Mouse (Mus musculus): ENCODE data around the gene Coq6.
"Not testable (repeated sequence)": the region's sequence is repeated elsewhere in the genome, so short reads cannot be mapped to it uniquely, and the experiment has no call there.

Coq6 gene

DNA sequence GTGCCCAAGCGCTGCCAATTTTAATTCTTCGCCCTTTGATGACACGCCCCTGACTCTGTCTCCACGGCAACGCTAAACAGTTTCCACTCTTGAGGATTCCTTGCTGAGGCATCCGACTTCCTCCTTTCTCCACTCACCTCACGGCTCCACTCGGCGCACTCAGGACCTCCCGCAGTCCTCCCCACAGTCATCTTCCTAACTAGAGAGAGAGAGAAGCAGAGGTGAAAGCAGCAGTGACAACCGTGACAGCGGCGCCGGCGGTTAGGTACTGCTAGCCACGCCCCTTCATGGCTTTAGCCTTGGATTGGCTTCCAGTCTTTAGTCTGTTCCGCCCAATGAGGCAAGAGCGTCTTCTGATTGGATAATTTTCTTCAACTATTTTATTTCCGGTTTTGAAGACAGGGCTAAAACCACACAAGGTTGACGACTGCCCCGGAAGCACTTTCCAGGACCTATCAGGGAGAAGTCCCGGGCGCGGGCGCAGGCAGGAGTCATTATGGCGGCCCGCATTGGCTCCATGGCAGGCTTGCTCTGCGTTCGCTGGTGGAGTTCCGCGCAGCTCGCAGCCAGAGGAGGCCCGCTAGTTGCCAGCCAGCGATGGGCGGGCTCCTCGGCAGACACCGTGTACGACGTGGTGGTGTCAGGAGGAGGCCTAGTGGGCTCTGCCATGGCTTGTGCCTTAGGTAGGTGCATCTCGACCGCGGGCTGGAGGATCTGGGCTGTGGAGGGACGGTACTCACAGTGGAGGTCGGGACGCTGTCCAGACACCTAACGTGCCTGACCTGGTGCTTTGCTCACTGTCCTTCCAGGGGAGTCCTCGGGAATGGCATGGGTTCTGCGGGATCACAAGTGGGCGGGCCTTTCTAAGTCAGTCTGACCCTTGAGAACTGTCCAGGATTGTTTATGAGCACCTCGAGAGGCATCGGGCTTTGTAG is at the start of gene Coq6, which contains the start of gene Fam161b:
Gene Coq6 (plus strand): TSS at position 103 of the 935 bp plus-strand sequence.
Gene Fam161b (minus strand): TSS at position 279 of the 935 bp plus-strand sequence.
- peak; percentile 69 for DNase-seq (ENCODE audit: low spot score)

DNA sequence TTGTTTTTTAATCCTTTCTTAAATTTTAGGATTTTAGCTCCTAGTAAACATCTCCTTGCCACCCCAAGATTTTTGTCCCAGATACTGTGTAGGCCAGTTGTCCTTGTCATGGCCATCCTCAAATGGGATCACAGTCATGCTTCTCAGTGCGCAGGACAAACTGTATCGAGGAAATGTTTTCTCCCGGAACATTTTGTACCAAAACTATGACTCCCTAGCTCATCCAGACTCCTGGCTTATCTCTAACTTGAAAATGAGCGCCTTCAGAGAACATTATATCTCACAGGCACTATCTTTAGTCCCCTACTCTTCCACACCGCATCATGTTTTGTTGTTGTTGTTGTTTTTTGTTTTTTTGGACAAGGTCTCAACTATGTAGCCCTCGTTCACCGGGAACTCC is 45.5 kb upstream of the Coq6 start:
- no peak for DNase-seq (ENCODE audit: low spot score)

DNA sequence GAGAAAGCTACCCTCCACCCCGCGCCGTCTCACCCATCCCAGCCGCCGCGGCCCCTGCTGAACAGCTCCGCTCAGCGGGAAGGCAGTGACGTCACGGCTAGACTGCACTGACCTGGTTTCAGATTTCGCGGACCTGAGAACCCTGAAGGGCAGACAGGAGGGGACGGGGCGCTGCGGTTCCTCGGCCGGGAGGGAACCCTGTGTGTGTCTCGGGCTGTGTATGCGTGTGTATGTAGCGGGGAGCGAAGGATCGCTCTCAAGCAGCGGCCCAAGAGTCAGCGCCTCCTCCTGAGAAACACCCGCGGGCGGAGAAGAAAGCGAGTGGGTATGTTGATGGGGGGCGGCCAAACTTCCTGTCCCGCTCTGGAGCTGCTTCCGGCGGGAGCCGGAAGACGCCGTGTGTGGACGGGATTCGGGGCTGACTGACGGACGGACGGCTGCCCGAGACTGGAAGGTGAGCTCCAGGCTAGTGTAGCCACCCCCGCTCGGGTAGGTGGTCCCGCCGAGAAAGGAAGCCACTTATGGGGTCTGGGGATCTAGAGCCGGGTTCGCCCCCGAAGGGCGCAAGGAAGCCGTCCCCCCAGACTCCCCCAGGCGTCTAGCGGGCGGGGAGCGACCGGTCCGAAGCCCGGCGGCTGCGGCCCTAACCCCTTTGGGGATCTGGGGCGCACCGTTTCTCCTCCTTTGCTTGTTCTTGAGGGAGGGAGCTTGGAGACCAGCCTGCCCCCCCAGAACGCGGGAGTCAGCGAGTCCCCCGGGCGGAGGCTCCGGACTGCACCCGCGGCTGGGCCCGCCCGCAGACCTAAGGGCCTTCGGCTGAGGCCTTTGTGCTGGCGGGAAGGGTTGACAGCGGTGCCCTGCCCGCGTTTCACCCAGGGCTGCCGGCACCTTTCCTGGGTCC is 44.5 kb upstream of the Coq6 start, which contains the start of gene Zfp410:
Gene Zfp410 (plus strand): TSS at position 132 of the 901 bp plus-strand sequence.
- DNase-seq (ENCODE audit: low spot score): peak; percentile 44

DNA sequence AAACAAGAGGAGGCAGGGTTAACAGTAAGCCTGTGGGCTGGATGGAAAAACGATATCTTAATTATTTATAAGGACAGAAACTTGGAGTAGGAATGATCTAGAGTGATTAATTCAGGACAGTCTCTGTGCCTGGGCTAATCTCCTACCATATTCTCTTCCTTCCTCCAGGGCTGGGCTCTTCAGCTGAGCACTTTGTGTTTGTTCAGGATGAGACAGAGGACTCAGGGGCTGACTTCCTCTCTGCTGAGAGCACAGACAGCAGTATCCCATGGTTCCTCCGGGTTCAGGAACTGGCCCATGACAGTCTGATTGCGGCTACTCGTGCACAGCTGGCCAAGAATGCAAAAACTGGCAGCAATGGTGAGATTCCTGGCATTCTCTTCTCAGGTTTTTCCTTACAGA is 34.3 kb upstream of the Coq6 start:
- DNase-seq (ENCODE audit: low spot score): no peak

DNA sequence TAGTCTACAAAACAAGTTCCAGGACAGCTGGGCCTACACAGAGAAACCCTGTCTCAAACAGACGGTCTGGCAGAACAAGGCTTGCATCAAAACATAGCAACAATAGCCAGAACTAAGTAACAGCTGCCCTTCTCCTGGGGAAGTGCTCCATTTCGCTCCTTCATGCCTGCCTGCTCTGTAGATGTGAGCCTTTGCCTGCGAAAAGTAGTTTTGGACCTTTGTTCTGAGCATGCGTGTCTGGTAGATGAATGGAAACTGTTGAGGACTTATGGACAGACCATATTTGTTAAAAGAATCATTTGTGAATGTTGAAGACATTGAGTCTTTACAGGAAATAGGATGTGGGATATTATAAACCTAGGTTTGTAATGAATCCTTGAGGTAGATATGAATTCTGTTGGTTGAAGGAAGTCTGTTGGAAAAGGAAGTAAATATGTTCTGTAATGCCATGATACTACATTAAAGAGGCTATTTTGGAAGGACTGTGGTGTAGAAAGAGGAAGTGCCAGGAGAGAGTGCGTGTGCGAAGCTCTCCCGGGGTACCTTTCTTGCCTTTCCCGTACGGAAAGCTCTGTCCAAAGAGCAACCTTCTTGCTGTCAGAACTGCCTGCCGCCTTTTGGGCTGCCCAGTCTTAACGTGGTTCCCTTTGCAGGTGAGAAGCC is 24.4 kb upstream of the Coq6 start:
- DNase-seq (ENCODE audit: low spot score): no peak

DNA sequence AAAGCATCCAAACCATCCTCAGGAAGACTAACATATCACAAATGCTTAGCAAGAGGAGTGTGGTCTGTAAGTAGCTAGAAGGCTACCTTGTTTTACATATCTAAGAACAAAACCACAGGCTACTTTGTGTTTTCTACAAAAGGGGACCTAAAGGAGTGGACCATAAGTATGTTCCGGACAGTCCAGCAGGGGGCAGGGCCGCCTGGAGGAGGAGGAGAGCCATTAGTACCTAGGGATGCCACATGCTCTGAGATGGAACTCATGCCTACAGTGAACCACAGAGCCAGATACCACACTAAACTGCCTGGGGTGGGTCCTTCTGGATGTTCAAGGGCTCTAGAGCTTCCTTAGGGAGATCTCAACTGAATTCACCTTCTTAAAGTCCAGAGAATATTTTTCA is 14.3 kb upstream of the Coq6 start:
- no peak for DNase-seq (ENCODE audit: low spot score)

DNA sequence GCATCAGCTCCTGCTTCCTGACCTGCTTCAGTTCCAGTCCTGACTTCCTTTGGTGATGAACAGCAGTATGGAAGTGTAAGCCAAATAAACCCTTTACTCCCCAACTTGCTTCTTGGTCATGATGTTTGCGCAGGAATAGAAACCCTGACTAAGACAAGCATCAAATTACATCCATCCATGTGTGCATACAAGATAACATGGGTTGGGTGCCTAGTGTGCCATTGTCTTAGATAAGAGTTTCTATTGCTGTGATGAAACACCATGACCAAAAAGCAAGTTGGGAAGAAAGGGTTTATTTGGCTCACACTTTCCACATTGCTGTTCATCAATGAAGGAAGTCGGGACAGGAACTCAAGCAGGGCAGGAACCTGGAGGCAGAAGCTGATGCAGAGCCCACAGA is 2.8 kb upstream of the Coq6 start:
- DNase-seq (ENCODE audit: low spot score): not testable (repeated sequence)

DNA sequence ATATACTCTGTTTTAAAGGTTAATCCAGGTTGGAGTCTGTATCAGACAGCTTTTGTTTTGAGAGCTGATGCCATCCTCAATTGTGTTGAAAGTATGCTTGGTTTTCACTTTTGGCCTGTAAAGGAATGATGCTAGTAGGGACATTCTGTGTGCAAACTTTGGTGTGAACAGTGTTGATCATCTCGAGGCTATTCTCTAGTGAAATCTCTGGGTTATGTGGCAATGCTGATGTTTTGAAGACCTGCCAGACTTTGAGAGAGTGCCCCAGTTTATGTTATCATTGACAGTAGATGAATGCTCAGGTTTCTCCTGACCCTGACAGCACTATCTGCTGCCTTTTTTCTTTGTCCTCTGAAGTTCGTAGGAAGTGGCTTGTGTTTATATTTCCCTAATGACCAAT is 1.4 kb downstream of the Coq6 start:
- DNase-seq (ENCODE audit: low spot score): no peak

DNA sequence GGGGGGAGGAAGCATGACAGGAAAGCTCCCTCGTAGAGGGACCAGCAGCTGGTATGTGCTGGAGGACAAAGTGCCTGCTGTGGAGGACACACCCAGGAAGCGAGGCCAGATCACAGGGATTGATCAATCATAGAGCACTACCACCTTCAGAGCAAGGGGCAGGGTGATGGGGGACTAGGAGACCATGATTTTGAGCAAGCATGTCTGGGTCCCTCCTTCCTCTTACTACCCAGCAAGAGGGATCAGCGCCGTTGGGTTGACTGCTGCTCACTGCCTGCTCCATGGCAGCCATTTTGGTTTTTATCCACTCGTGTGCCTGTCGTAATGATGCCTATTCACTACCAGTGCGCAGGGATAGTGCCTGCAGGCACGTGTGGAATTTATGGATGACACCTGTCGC is 2.8 kb downstream of the Coq6 start:
- no peak for DNase-seq (ENCODE audit: low spot score)

DNA sequence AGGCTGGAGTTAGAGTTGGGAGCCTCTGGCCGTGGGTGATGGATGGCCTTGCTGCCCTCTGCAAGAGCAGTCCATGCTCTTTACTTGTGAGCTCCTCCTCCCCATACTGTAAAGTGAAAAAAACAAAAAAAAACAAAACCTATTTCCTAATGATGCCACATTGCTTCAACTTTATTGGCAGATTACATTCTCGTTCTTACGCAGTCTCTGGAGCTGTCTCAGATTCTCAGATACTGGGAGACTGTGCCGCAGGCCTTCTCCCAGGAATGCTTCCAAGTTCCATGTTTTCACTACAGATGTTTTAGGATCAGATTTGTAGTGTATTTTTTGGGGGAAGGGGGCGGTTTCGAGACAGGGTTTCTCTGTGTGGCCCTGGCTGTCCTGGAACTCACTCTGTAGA is 3.7 kb downstream of the Coq6 start:
- DNase-seq (ENCODE audit: low spot score): no peak

DNA sequence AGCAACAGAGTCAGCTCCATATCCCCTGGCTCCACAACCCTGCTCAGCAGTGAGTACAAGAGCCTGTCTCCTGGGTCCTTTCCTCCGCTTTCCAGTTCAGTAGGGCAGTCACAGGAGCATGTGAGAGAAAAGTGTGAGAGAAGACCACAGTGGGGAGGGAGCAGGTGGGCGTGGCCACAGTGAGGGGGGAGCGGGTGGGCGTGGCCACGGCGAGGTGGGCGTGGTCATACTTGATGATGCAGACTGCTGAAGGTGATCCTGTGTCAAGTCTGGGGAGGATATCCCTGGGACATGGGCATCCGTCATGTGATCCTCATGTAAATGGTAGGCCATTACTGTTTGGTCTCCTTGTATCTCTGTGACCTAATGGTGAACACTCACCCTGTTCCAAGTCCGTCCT is 5.5 kb downstream of the Coq6 start:
- DNase-seq (ENCODE audit: low spot score): no peak

DNA sequence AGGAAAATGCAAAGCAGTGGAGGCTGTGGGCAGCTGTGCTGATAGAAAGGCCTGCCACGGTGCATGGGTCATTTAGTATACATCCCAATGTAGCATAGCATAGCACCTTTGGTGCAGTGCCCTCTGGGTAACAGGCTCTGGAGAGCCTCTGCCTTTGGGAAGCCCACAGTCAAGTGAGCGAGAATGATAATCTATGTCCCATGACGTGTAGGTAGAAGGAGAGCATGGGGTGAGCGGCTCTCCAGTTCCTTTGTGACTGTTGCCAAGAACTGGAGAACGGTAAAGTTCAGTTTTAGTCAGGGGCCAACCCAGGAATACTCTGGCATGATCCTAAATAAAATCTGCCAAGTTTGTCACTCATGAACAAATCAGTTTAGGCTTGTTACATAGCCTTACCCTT is 10.2 kb downstream of the Coq6 start:
- DNase-seq (ENCODE audit: low spot score): no peak

DNA sequence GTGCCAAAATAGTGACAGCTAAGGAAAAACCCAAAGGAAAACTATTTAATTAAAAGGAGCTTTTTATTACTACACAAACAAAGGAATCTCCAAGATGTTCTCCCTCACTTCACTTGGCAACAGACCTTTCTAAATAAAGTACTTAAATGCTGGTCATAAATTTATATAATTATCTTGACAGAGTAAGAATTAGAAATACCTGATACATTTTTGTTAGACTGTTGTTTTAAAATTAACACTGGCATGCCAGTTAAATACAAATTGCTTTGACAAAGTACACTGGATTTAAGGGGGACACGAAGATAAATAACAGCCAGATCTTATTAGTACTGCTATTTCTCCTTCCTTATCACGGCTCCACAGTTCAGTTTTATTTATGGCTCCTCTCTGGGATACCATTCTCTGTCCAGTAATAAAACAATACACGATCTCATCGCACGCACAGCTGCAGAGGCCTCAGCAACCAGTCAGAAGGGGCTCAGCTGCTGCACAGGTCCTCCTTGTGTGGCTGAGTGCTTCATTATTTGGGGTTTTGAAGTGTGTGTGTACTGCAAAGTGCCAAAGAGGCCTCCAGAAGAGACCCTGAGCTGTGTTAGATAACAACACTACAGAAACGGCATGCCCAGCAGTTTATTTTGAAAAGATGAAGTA is 12.5 kb downstream of the Coq6 start:
- DNase-seq (ENCODE audit: low spot score): no peak

DNA sequence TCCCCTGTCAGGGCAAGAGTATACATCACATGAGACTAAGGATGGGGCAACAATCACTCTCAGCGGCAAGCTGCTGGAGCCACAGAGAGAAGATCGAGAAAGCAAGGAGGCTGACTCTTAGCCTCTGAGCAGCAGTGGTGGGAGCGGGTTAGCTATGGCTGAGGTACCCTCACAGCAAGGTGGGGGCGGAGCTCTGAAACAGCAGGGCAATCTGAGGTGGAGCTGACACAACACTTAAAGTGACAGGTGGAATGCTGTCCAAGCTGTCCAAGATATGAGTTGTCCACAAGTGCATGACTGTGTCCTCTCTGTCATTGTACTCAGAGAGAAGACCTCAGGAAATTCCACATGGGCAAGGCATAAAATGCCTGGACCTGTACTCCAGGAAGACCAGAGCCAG is 20.9 kb downstream of the Coq6 start:
- no peak for DNase-seq (ENCODE audit: low spot score)

DNA sequence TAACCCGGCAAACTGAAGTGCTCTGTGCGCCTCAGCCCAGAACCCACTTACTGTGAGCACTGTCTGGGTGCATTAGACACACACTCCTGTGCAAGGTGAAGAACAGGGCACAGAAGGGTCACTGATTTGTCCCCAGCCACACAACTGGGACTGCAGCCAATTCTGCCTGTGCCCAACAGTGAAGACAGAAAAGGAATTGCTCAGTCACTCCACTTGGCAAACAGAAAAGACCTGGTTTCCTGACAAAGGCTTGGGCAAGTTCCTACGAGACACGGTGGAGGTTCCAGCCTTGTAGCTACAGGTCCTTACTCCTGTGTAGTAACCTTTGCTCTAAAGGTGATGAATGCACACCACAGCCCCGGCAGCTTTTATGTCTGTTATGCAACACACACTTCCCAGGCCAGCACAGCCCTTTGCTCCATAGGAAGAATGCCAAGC is 23.2 kb downstream of the Coq6 start:
- DNase-seq (ENCODE audit: low spot score): no peak

DNA sequence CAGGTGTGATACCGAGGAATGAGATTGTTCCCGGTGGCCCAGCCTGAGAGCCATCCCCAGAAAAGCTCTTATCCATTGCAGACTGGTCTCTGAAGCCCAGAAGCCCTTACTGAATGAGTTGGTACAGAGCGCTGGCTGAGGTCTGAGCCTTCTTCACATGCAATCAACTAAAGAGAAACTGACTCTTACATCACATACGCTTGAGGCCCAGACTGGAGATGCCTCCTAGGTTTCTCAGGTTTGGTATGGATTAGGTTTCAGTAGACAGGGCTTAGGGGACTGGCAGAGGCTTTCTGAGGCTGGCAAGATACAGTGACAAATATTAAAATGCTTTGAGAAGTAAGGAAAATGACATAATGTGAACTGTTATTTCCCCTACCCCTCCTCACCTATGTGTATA is 24.0 kb downstream of the Coq6 start:
- DNase-seq (ENCODE audit: low spot score): no peak

DNA sequence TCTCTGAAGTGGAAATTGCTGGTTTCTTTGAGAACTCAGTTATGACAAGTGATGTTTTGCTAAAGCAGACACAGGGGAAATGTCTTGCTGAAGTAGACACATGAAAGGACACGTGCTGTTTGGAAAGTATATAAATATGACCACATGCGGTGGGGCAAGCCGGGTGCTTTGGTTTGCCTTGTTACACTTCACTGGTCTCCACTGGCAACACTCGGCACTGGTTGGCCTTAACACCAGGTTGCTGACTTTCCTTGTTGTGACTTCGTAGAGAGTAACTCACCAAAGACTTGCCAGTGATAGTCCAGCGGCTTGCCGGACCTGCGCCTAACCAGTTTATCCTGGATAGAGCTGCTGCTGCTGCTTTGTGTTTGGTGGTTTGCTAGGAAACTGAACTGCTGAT is 26.6 kb downstream of the Coq6 start:
- no peak for DNase-seq (ENCODE audit: low spot score)

DNA sequence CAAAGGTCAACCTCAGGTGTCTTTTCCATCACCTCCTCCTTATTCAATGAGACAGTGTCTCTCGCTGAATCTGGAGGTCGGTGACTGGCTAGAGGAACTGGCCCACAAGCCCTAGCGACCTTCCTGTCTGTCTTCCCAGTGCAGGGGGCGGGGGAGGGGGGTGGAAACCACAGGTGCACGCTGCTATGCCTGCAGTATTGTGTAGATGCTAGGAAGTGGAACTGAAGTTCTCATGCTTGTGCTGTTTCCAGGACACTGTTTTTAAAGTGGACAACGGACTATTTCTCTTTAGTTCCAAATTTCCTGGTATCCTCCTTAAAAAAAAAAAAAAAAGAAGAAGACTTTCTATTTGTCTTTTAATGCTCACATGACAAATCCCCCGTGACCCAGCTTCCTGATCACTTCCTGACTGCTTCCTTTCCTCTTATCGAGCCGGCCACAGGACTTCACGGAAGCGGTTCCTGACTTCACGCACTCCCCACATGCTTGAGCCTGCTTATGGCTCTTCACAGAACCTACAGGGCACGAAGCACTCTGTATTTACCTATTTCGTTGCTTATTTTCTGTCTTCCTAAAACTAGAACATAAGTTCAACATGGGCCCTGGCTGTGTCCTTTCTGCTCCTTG is 27.4 kb downstream of the Coq6 start:
- no peak for DNase-seq (ENCODE audit: low spot score)

DNA sequence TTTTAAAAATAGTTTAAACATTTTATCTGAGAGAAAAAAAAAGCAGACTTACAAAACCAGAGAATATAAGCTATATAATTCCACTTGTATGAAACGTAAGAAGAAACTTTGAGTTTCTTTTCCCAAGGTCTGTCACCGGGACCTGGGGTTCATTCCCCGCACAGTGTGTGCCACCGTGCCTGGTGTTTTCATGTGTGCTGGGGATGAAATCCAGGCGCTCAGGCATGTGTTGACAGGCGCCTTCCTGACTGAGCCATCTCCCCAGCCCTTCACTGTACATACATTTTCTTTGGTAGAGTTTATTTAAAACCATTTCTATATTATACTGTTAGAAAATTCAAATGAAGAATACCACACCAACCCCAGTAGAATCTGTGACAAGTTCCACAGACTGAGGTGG is 28.9 kb downstream of the Coq6 start:
- DNase-seq (ENCODE audit: low spot score): no peak

DNA sequence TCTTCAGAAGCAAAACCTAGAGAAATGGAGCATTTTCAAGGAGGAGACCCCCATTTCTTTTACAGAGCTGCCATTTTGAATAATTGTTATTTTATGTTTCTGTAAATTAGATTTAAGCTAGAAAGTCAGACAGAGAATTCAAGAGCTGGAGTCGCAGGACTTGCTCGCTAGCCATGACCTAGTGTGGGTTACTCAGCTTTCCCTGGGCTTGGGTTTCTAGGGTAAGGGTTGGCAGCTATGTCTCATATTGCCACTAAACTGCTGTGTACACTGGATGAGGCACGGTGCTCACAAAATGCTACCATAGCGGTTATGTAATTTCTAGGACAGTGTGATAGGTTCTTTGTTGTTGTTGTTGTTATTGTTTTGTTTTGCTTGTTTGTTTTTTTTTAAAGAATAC is 31.2 kb downstream of the Coq6 start:
- no peak for DNase-seq (ENCODE audit: low spot score)

DNA sequence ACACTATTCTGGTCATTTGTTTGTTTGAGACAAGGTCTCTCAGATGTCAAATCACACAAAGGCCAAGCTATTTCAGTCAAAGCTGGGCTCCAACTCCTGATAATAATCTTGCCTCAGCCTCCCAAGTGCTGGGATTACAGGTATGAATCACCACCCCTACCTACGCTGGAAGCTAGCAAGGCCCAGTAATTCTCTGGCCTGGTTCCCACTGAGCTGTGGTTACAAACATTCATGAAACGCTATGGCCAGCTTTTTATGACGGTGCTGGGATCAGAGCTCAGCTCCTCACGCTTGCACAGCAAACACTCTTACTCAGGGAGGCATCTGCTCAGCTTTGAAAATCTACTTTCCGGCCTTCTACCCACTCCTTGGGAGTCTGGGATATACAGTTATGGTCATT is 32.4 kb downstream of the Coq6 start:
- DNase-seq (ENCODE audit: low spot score): no peak

Measured in urinary bladder, postnatal 10 days (tissue).